In genomic region chr15:81264392-81265095, GRCm38 (mm10) we compare ENCODE assay signal across 9 mouse cellular contexts. TPM values are rescaled to one million over a fixed set of nuclear protein-coding genes. Genes with fewer than 3 reads are reported as not detected.
DNase-seq lines count a peak whose midpoint lies in the region; ATAC-seq lines count a peak whose summit lies in the region.
"Had no signal": no experiment of that assay in that cellular context is flagged by ENCODE, and none has a peak within 500 bp of the region (broad histone marks: within the 10 kb centered on the region; RNA-seq: fewer than 3 reads in every experiment).

No protein-coding gene starts in this region.

- no peak overlapping the region for H3K27ac ChIP-seq in heart, embryonic 11.5 days (ENCODE audit: low read depth, low read length)
- no peak overlapping the region for H3K27ac ChIP-seq in stomach, embryonic 16.5 days (ENCODE audit: low read length)
- H3K27ac ChIP-seq in liver, embryonic 11.5 days (ENCODE audit: low read depth, low read length): no peak overlapping the region
- H3K27ac ChIP-seq: neural tube, embryonic 12.5 days had no signal

- ATAC-seq in heart, embryonic 11.5 days (replicated peaks; ENCODE audit: insufficient number of reproducible peaks, low FRiP score, low TSS enrichment): no peak
- ATAC-seq in stomach, embryonic 16.5 days (ENCODE audit: insufficient read depth, low FRiP score): peak; percentile 60
- no peak for ATAC-seq in liver, embryonic 11.5 days (replicated peaks; ENCODE audit: low FRiP score)

- no peak overlapping the region for H3K9ac ChIP-seq in heart, embryonic 11.5 days (ENCODE audit: low read depth, low read length)
- H3K9ac ChIP-seq in stomach, embryonic 16.5 days (ENCODE audit: low read length): no peak overlapping the region
- H3K9ac ChIP-seq in liver, embryonic 11.5 days (ENCODE audit: low read depth, low read length): no peak overlapping the region
- H3K9ac ChIP-seq: neural tube, embryonic 12.5 days had no signal

- no peaks in the 10 kb centered on the region for H3K9me3 ChIP-seq in heart, embryonic 11.5 days (replicated peaks; ENCODE audit: control insufficient read depth, low read length)
- no peaks in the 10 kb centered on the region for H3K9me3 ChIP-seq in stomach, embryonic 16.5 days (replicated peaks; ENCODE audit: control insufficient read depth, low read length)
- H3K9me3 ChIP-seq in liver, embryonic 11.5 days (ENCODE audit: control insufficient read depth, low read length): no peaks in the 10 kb centered on the region
- H3K9me3 ChIP-seq: neural tube, embryonic 12.5 days had no signal

- no peak overlapping the region for H3K4me3 ChIP-seq in heart, embryonic 11.5 days (ENCODE audit: low read depth, low read length)
- H3K4me3 ChIP-seq in stomach, embryonic 16.5 days (replicated peaks; ENCODE audit: low read length): no peak overlapping the region
- no peak overlapping the region for H3K4me3 ChIP-seq in liver, embryonic 11.5 days (ENCODE audit: low read depth, low read length)
- H3K4me3 ChIP-seq: neural tube, embryonic 12.5 days had no signal

- H3K4me2 ChIP-seq in heart, embryonic 11.5 days: peak overlapping the region; percentile 29; the same call in 1 of the 2 replicates
- no peak overlapping the region for H3K4me2 ChIP-seq in stomach, embryonic 16.5 days (ENCODE audit: low read depth, low read length)
- H3K4me2 ChIP-seq in liver, embryonic 11.5 days: no peak overlapping the region
- H3K4me2 ChIP-seq: neural tube, embryonic 12.5 days had no signal

- peak; percentile 19 to 26 for DNase-seq in layer of hippocampus, adult 8-10 months (ENCODE audit: low spot score in 2 of 2)
- DNase-seq in layer of hippocampus, postnatal 10 days (ENCODE audit: low spot score in 2 of 2): no peak
- DNase-seq in adrenal gland, postnatal 36 days: peak; percentile 79 to 83
- DNase-seq in left cerebral cortex, postnatal 4 days: peak; percentile 69
- no peak for DNase-seq in thymus, postnatal 36 days
- no peak for DNase-seq in liver, embryonic 11.5 days (ENCODE audit: low spot score)

- intact Hi-C loops in left cerebral cortex, postnatal 4 days (cut with DNase I): no loop called here

- 40% methylated on average over 16 of the region's 16 CpGs for WGBS in heart, embryonic 11.5 days (ENCODE audit: insufficient replicate concordance)
- 46% methylated on average over 16 of the region's 16 CpGs for WGBS in stomach, embryonic 16.5 days
- 51% methylated on average over 16 of the region's 16 CpGs for WGBS in liver, embryonic 11.5 days

- H3K27me3 ChIP-seq in heart, embryonic 11.5 days (ENCODE audit: control insufficient read depth, insufficient read depth, low read length): no peaks in the 10 kb centered on the region
- no peaks in the 10 kb centered on the region for H3K27me3 ChIP-seq in stomach, embryonic 16.5 days (ENCODE audit: control insufficient read depth, insufficient read depth, low read length)
- H3K27me3 ChIP-seq in liver, embryonic 11.5 days (replicated peaks; ENCODE audit: control insufficient read depth, insufficient read depth, low read length): no peaks in the 10 kb centered on the region
- H3K27me3 ChIP-seq: neural tube, embryonic 12.5 days had no signal

- H3K36me3 ChIP-seq in heart, embryonic 11.5 days (ENCODE audit: control insufficient read depth, insufficient read depth, low read length): no peaks in the 10 kb centered on the region
- H3K36me3 ChIP-seq in stomach, embryonic 16.5 days (ENCODE audit: control insufficient read depth, insufficient read depth, low read length): no peaks in the 10 kb centered on the region
- H3K36me3 ChIP-seq in liver, embryonic 11.5 days (ENCODE audit: control insufficient read depth, insufficient read depth, low read length): no peaks in the 10 kb centered on the region
- H3K36me3 ChIP-seq: neural tube, embryonic 12.5 days had no signal

- H3K4me1 ChIP-seq in heart, embryonic 11.5 days (ENCODE audit: control insufficient read depth, insufficient read depth, low read length): no peaks in the 10 kb centered on the region; the same call in 1 of the 2 replicates
- peaks cover 2% of the 10 kb centered on the region; the same call in 1 of the 2 replicates for H3K4me1 ChIP-seq in stomach, embryonic 16.5 days (ENCODE audit: control insufficient read depth, insufficient read depth, low read length)
- H3K4me1 ChIP-seq in liver, embryonic 11.5 days (replicated peaks; ENCODE audit: control insufficient read depth, insufficient read depth, low read length): no peaks in the 10 kb centered on the region
- H3K4me1 ChIP-seq: neural tube, embryonic 12.5 days had no signal

RNA-seq across cellular contexts. Expression of gene Mchr1, which starts 29.2 kb away (rescaled TPM):
- 10 to 100 TPM; 19.3 to 25.1 (median 24.3) TPM for total RNA-seq in layer of hippocampus, adult 8-10 months (2022)
- 10 to 100 TPM; 16.4 to 17.3 TPM for total RNA-seq in layer of hippocampus, postnatal 10 days (2021)
- total RNA-seq in adrenal gland, postnatal 36 days (2021): under 1 TPM; 0.33 to 0.53 TPM
- polyA plus RNA-seq in heart, embryonic 11.5 days (2014; fragmentation: Nextera tagmentation; extraction: Ambion mirVana): 0.15 TPM in 1 of 2 replicates, not detected in the other
- 1 to 10 TPM; 3.4 TPM for total RNA-seq in left cerebral cortex, postnatal 4 days (2021)
- 1.7 and 2.3 TPM in 2 replicates for polyA plus RNA-seq in stomach, embryonic 16.5 days (2015; fragmentation: Nextera tagmentation; extraction: Ambion mirVana)
- polyA plus RNA-seq in liver, embryonic 11.5 days (2014; fragmentation: Nextera tagmentation; extraction: Ambion mirVana): 0.12 and 0.29 TPM in 2 replicates

Comparison
In these comparisons a context has a peak if more than half of its experiments do, and no peak if none do; other contexts are left out.
1. DNase-seq: peak in layer of hippocampus, adult 8-10 months (2 of 2), adrenal gland, postnatal 36 days (2 of 2) and left cerebral cortex, postnatal 4 days (single experiment); none in layer of hippocampus, postnatal 10 days (0 of 2), thymus, postnatal 36 days (0 of 2) and liver, embryonic 11.5 days (single experiment).